Mouse (Mus musculus) hindbrain, embryonic 13.5 days (tissue): ENCODE data around the gene Gm14214. TPM values are rescaled to one million over a fixed set of nuclear protein-coding genes. Genes with fewer than 3 reads are reported as not detected.

Source experiments
- ATAC-seq: fragments of 200-750 bp; cut with Nextera tagmentation; 2 replicates; pipeline ENCODE4 v1.8.0; 2017; ENCODE audit warnings: moderate TSS enrichment; ENCODE audit not compliant: low FRiP score
- H3K27ac ChIP-seq: fragments of 300-500 bp; sonication (generic); 2 replicates; pipeline ENCODE4 v1.5.1; 2015; ENCODE audit warnings: inconsistent platforms, mild to moderate bottlenecking, moderate library complexity
- H3K27me3 ChIP-seq: fragments of 300-500 bp; sonication (generic); 2 replicates; pipeline ENCODE4 v1.6.1; 2015; ENCODE audit warnings: mild to moderate bottlenecking, inconsistent platforms
- H3K36me3 ChIP-seq: fragments of 300-500 bp; sonication (generic); 2 replicates; pipeline ENCODE4 v1.6.1; 2015; ENCODE audit warnings: mild to moderate bottlenecking, inconsistent platforms
- H3K4me1 ChIP-seq: fragments of 300-500 bp; sonication (generic); replicated peaks from 2 replicates; pipeline ENCODE4 v1.6.1; 2015; ENCODE audit warnings: inconsistent platforms
- H3K4me2 ChIP-seq: fragments of 300-500 bp; sonication (generic); 2 replicates; pipeline ENCODE4 v1.6.1; 2015; ENCODE audit warnings: inconsistent platforms, mild to moderate bottlenecking, moderate library complexity
- H3K4me3 ChIP-seq: fragments of 300-500 bp; sonication (generic); 2 replicates; pipeline ENCODE4 v1.5.1; 2015; ENCODE audit warnings: mild to moderate bottlenecking, inconsistent platforms
- H3K9ac ChIP-seq: fragments of 300-500 bp; sonication (generic); 2 replicates; pipeline ENCODE4 v1.6.1; 2015; ENCODE audit warnings: mild to moderate bottlenecking, inconsistent platforms
- H3K9me3 ChIP-seq: fragments of 300-500 bp; sonication (generic); 2 replicates; pipeline ENCODE4 v1.6.1; 2016; ENCODE audit warnings: inconsistent platforms
- WGBS: fragments of 180-500 bp; shearing (Covaris S2); methylation state at CpG from one replicate; pipeline ENCODE4 v1.1.7; 2015; 5-methylcytosine and 5-hydroxymethylcytosine counted together
- polyA plus RNA-seq: library from polyadenylated mRNA; unstranded; fragments of >200 nt; fragmentation: Nextera tagmentation; extraction: Ambion mirVana; gene quantifications from 2 replicates; pipeline ENCODE4 v1.2.1, GENCODE M21; 2015

The Gm14214 gene
- polyA plus RNA-seq: not detected in 2 replicates

- no peak within 1 kb of the TSS for H3K9ac ChIP-seq
- ATAC-seq: no peak
- H3K27me3 ChIP-seq: no peaks in the 10 kb centered on the region
- no peaks in the 10 kb centered on the region for H3K36me3 ChIP-seq
- no peak within 1 kb of the TSS for H3K4me2 ChIP-seq
- H3K27ac ChIP-seq: no peak within 1 kb of the TSS
- H3K9me3 ChIP-seq: no peaks in the 10 kb centered on the region
- H3K4me3 ChIP-seq: no peak within 1 kb of the TSS
- no peaks in the 10 kb centered on the region for H3K4me1 ChIP-seq
Observed at GRCm38 (mm10) chr2:154769930-154770329, at the start of gene Gm14214. Gene Gm14214, minus strand, starts transcription at chr2:154770030.

- H3K9me3 ChIP-seq: no peaks in the 10 kb centered on the region
- H3K4me1 ChIP-seq: peaks cover 15% of the 10 kb centered on the region
- H3K27me3 ChIP-seq: no peaks in the 10 kb centered on the region
- H3K4me3 ChIP-seq: no peak overlapping the region
- H3K9ac ChIP-seq: no peak overlapping the region
- H3K4me2 ChIP-seq: no peak overlapping the region
- 74% methylated on average over 1 of the region's 1 CpGs for WGBS
- no peak overlapping the region for H3K27ac ChIP-seq
- no peak for ATAC-seq
- H3K36me3 ChIP-seq: no peaks in the 10 kb centered on the region
Observed at GRCm38 (mm10) chr2:154818599-154818998, 48.8 kb upstream of the Gm14214 start.

GRCm38 (mm10) chr2:154817788-154818187 is 48.0 kb upstream of the Gm14214 start:
- Histone ChIP-seq H3K9ac (no peak overlapping the region), H3K4me2 (peak overlapping the region; percentile 24; the same call in 1 of the 2 replicates), H3K27me3 (no peaks in the 10 kb centered on the region), H3K4me1 (peaks cover 15% of the 10 kb centered on the region), H3K27ac (no peak overlapping the region), H3K9me3 (no peaks in the 10 kb centered on the region), H3K36me3 (no peaks in the 10 kb centered on the region), H3K4me3 (no peak overlapping the region)
- 33% methylated on average over 1 of the region's 1 CpGs for WGBS
- ATAC-seq: no peak

- 33% methylated on average over 3 of the region's 3 CpGs for WGBS
Observed at GRCm38 (mm10) chr2:154817089-154817488, 47.3 kb upstream of the Gm14214 start.

GRCm38 (mm10) chr2:154813426-154813825 is 43.6 kb upstream of the Gm14214 start:
- Histone ChIP-seq H3K9me3 (no peaks in the 10 kb centered on the region), H3K27ac (no peak overlapping the region), H3K27me3 (no peaks in the 10 kb centered on the region), H3K4me3 (no peak overlapping the region), H3K36me3 (no peaks in the 10 kb centered on the region), H3K4me2 (no peak overlapping the region), H3K4me1 (peaks cover 22% of the 10 kb centered on the region), H3K9ac (no peak overlapping the region)
- ATAC-seq: no peak
- WGBS: 82% methylated on average over 2 of the region's 2 CpGs

More at GRCm38 (mm10) chr2:154817089-154817488, 47.3 kb upstream of the Gm14214 start:
- Histone ChIP-seq H3K4me1 (peaks cover 15% of the 10 kb centered on the region), H3K27ac (peak overlapping the region; percentile 45), H3K9me3 (no peaks in the 10 kb centered on the region), H3K36me3 (no peaks in the 10 kb centered on the region), H3K4me3 (no peak overlapping the region), H3K9ac (no peak overlapping the region), H3K4me2 (peak overlapping the region; percentile 24; the same call in 1 of the 2 replicates), H3K27me3 (no peaks in the 10 kb centered on the region)
- peak; percentile 52; the same call in 1 of the 2 replicates for ATAC-seq

- WGBS: 47% methylated on average over 1 of the region's 1 CpGs
- H3K27ac ChIP-seq: no peak overlapping the region
- H3K36me3 ChIP-seq: no peaks in the 10 kb centered on the region
- no peaks in the 10 kb centered on the region for H3K9me3 ChIP-seq
- no peak for ATAC-seq
- no peak overlapping the region for H3K9ac ChIP-seq
- H3K27me3 ChIP-seq: no peaks in the 10 kb centered on the region
- H3K4me3 ChIP-seq: no peak overlapping the region
- no peak overlapping the region for H3K4me2 ChIP-seq
- peaks cover 10% of the 10 kb centered on the region; the same call in 1 of the 2 replicates for H3K4me1 ChIP-seq
Observed at GRCm38 (mm10) chr2:154810821-154811220, 41.0 kb upstream of the Gm14214 start.

- Histone ChIP-seq H3K9me3 (no peaks in the 10 kb centered on the region), H3K4me1 (peaks cover 11% of the 10 kb centered on the region; the same call in 1 of the 2 replicates)
- ATAC-seq: no peak
Observed at GRCm38 (mm10) chr2:154809107-154809762, 39.4 kb upstream of the Gm14214 start.

GRCm38 (mm10) chr2:154807689-154808088 is 37.9 kb upstream of the Gm14214 start:
- H3K4me1 ChIP-seq: peaks cover 16% of the 10 kb centered on the region
- WGBS: 87% methylated on average over 1 of the region's 1 CpGs
- no peak for ATAC-seq
- H3K27me3 ChIP-seq: no peaks in the 10 kb centered on the region
- no peak overlapping the region for H3K27ac ChIP-seq
- H3K4me3 ChIP-seq: no peak overlapping the region
- no peak overlapping the region for H3K9ac ChIP-seq
- no peaks in the 10 kb centered on the region for H3K9me3 ChIP-seq
- H3K36me3 ChIP-seq: no peaks in the 10 kb centered on the region
- H3K4me2 ChIP-seq: no peak overlapping the region

More at GRCm38 (mm10) chr2:154809107-154809762, 39.4 kb upstream of the Gm14214 start:
- 90% methylated on average over 1 of the region's 1 CpGs for WGBS
- H3K27me3 ChIP-seq: no peaks in the 10 kb centered on the region
- no peak overlapping the region for H3K9ac ChIP-seq
- no peak overlapping the region for H3K4me3 ChIP-seq
- no peaks in the 10 kb centered on the region for H3K36me3 ChIP-seq
- no peak overlapping the region for H3K27ac ChIP-seq
- no peak overlapping the region for H3K4me2 ChIP-seq

- H3K9me3 ChIP-seq: no peaks in the 10 kb centered on the region
- H3K4me1 ChIP-seq: peaks cover 10% of the 10 kb centered on the region; the same call in 1 of the 2 replicates
- ATAC-seq: no peak
- WGBS: 66% methylated on average over 4 of the region's 4 CpGs
- H3K27ac ChIP-seq: no peak overlapping the region
- no peak overlapping the region for H3K4me3 ChIP-seq
- H3K9ac ChIP-seq: no peak overlapping the region
- H3K27me3 ChIP-seq: no peaks in the 10 kb centered on the region
- no peak overlapping the region for H3K4me2 ChIP-seq
- H3K36me3 ChIP-seq: no peaks in the 10 kb centered on the region
Observed at GRCm38 (mm10) chr2:154803845-154804244, 34.0 kb upstream of the Gm14214 start.

- H3K4me3 ChIP-seq: no peak overlapping the region
- H3K27ac ChIP-seq: no peak overlapping the region
- H3K36me3 ChIP-seq: no peaks in the 10 kb centered on the region
- no peak overlapping the region for H3K4me2 ChIP-seq
- no peaks in the 10 kb centered on the region for H3K9me3 ChIP-seq
- H3K9ac ChIP-seq: no peak overlapping the region
- ATAC-seq: no peak
- 93% methylated on average over 1 of the region's 1 CpGs for WGBS
- H3K27me3 ChIP-seq: no peaks in the 10 kb centered on the region
- H3K4me1 ChIP-seq: peaks cover 10% of the 10 kb centered on the region; the same call in 1 of the 2 replicates
Observed at GRCm38 (mm10) chr2:154803372-154803771, 33.5 kb upstream of the Gm14214 start.

- Histone ChIP-seq H3K36me3 (no peaks in the 10 kb centered on the region), H3K27me3 (no peaks in the 10 kb centered on the region), H3K4me2 (peak overlapping the region; percentile 88), H3K4me3 (peak overlapping the region; percentile 97), H3K4me1 (peaks cover 41% of the 10 kb centered on the region), H3K27ac (peak overlapping the region; percentile 99), H3K9ac (peak overlapping the region; percentile 94), H3K9me3 (no peaks in the 10 kb centered on the region)
- WGBS: under 1% methylated on average over 57 of the region's 67 CpGs
- ATAC-seq: peak; percentile 21
Observed at GRCm38 (mm10) chr2:154791661-154792642, 22.1 kb upstream of the Gm14214 start.
